Mouse (Mus musculus) liver, embryonic 14.5 days (tissue): ENCODE results near the gene Nrros.

Experiments used
- CTCF ChIP-seq: IDR thresholded peaks from 2 replicates; pipeline ENCODE4 v1.5.1; 2016; ENCODE audit warnings: antibody characterized with exemption, low read depth, control low read depth
- EP300 ChIP-seq: IDR thresholded peaks from 2 replicates; pipeline ENCODE4 v1.6.1; 2016; ENCODE audit warnings: antibody characterized with exemption, low read depth

DNA sequence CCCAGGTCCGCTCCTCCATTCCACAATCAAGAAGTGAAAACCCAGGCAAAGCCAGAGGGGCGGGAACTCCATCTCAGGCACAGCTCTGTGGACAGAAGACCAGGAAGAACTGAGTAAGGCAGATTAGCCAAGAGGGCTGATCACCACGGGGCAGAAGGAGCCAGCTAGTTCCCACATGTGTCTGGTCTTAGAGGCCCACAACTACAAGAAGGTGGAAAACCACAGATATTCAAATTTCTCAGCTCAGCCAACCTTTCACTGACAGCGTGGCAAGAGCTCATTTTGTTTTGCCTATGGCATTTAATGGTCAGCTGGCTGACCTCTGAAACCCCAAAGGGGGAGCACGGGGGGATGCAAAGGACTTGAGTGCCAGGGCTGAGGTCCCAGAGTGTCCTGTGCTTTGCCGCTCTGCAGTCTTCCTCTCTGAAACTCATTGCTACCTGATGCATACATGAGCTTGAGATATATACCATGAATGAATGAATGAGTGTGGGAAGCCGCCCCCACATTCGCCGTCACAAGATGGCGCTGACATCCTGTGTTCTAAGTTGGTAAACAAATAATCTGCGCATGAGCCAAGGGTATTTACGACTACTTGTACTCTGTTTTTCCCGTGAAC is 17.7 kb downstream of the Nrros start:
- TF ChIP-seq EP300 = no peak
- TF ChIP-seq CTCF = no peak
